Mouse (Mus musculus) layer of hippocampus, adult 8-10 months (tissue): ENCODE data around the gene Tmem50a. TPM values are rescaled to one million over a fixed set of nuclear protein-coding genes. Genes with fewer than 3 reads are reported as not detected.
"Not testable (repeated sequence)": the region's sequence is repeated elsewhere in the genome, so short reads cannot be mapped to it uniquely, and the experiment has no call there.

ENCODE experiments used
- DNase-seq, 2 experiments: peaks; one replicate each; pipeline ENCODE4 v3.0.0; 2022; ENCODE audit warnings: low spot score in 2 of 2
- total RNA-seq, 4 experiments: library from RNA; stranded (reverse); gene quantifications; 2 replicates each; pipeline ENCODE4 v1.2.4; 2022

Gene Tmem50a
- total RNA-seq, 4 experiments from 2014 or later = 113 to 123 (median 116) TPM

GRCm38 (mm10) chr4:134923258-134924018 lies 8.6 kb upstream of the Tmem50a start, which contains the start of gene Rsrp1:
TSS of gene Rsrp1 (plus strand) at chr4:134923592.
- DNase-seq = peak; percentile 97 to 99

DNA sequence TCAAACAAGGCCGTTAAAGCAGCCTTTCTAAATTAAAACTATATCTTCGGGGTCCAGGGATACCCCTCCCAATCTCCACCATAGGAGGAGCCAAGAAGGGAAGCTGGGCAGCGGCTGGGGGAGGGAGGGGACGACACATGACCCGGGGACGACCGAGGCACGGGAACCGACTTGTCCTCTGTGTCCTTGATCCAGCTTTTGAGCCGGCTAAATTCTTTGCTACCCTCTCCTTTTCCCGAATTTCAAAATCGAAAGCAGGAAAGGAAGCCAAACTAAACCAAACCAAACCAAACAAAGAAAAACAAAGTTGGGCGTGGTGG lies 8.1 kb upstream of the Tmem50a start:
- DNase-seq = peak in 1 of 2 experiments; percentile 61

DNA sequence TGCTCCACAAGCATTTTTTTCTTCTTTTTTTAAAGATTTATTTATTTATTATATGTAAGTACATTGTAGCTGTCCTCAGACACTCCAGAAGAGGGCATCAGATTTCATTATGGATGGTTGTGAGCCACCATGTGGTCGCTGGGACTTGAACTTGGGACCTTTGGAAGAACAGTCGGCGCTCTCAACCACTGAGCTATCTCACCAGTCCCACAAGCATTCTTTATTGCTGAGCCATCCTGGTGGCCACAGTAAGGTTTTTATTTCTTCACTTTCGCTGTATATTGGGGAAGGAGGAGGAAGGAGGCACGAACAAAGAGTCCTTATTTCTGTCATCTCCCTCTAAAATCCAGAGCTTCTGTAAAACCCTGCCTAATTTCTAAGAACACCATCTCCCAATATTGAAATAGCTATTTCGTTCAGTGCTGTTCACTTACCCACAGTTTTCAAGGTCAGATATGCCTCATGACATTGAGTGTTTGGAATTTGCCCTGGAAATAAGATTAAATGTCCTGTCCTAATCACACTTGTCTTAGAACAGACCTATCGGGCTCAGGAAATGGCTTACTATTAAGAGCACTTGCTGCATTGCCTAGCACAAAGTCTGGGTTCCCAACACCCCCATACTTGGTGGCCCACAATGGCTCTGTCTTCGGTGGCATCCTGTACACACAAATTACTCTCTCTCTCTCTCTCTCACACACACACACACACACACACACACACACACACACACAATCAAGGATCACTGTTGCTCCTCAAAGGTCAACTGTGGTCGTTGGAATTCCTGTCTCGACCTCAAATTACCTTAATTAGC lies 7.5 kb upstream of the Tmem50a start:
- no peak for DNase-seq

DNA sequence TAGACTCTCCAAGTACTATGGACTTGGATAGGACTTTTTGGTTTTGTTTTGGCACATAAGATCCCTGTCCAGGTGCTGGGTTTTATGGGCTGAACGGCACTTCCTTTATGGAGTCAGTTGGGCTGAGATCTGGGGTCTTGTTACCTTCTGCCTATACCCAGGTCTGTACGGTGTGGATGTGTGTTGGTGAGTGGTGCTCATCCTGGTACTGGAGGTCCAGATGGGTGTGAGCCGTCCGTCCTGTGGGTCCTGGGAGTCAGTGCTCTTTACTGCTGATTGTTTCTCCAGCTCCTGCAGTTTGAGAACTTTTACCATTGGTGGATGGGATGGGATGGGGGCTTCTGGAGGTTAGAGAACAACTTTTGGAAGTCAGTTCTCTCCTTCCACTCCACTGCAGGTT lies 6.9 kb upstream of the Tmem50a start:
- DNase-seq = no peak

- no peak for DNase-seq
These were observed 5.8 kb upstream of the Tmem50a start for GRCm38 (mm10) chr4:134920631-134921030.

- no peak for DNase-seq
These were observed 5.1 kb upstream of the Tmem50a start for GRCm38 (mm10) chr4:134919733-134920540.

DNA sequence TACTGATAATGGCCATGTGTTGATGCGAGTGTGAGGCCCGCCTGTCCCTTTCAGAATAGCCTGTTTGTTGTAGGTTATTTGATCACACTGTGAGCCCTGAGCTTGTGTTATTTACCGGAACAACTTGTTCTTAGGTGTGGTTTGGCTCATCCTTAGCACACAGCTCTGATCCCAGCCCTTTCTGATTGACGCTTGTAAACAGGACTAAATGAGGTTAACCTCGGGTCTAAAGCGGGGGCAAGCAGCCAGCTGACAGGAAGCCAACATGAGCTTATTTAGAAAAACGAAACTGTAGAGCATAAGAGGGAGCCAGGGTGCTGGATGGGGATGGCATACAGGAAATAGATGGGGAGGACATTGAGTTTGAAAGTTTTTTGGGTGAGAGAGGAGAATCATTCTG lies 3.6 kb upstream of the Tmem50a start:
- no peak for DNase-seq

DNA sequence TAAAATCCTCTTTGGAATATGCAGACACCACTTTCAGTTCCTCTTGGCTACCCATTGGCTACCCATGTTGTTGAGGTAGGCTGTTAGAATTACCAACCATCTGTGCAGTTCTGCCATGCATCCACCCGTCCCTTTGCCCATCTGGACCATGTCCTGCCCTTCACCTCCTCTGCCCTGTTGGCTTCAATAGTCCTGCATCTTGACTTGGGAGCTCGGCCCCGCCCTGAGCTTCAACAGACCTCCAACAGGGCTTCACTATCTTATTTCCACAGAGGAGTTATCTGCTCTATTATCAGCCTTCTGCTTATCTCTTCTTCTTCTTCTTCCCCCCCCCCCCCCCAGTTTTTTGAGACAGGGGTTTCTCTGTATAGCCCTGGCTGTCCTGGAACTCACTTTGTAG lies 2.4 kb upstream of the Tmem50a start:
- no peak for DNase-seq

DNA sequence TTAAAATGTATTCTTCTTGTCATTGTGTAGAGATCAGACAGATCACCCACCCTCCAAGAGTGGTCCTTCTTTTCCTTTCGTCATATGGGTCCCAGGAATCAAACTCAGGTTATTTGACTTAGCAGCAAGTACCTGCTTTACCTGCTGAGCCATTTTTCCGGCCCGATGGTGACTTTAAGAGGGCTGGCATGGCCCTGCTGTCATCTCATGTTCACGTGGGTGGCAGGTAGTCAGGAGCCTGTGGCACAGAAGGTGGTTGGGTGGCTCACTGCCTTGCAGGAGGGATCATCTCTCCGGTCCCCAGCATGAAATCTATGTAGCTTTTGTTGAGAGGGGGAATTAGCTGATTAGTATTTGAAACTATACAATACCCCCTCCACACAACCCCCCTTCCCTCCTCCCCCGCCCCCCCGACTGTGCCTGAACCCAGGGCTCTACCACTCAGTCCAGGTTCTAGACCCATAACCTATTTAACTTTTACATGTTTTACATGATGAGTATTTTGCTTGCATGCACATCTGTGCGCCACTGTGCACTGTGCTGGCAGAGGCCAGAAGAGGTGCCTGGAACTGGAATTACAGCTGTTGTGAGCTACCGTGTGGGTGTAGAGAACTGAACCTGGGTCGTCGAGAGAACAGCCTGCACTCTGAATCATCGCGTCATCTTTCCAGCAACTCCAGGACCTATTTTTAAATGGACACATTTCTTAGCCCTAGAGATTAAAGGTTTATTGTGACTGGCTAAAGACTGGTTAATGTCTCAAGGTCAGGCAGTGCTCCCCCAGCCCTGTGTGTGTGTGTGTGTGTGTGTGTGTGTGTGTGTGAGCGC lies 613 bp upstream of the Tmem50a start:
- no peak for DNase-seq

- no peak for DNase-seq
These were observed 531 bp downstream of the Tmem50a start for GRCm38 (mm10) chr4:134914122-134914863.

DNA sequence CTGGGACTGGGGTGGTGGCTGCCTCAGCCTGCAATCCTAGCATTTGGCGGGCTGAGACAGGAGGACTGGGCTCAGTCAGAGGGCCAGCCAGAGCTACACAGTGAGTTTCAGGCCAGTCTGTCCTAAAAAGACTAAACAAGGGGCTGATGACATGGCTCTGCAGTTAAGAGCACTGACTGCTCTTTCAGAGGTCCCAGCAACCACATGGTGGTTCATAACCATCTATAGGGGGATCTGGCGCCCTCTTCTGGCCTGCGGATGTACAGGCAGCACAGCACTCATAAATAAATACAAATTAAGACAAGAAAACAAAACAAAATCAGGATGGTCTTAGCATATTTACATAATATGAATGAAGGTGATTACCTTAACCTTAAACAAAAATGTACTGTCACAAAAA lies 1.4 kb downstream of the Tmem50a start:
- peak in 1 of 2 experiments; percentile 53 for DNase-seq

- not testable (repeated sequence) for DNase-seq
These were observed 3.4 kb downstream of the Tmem50a start for GRCm38 (mm10) chr4:134911406-134911805.

DNA sequence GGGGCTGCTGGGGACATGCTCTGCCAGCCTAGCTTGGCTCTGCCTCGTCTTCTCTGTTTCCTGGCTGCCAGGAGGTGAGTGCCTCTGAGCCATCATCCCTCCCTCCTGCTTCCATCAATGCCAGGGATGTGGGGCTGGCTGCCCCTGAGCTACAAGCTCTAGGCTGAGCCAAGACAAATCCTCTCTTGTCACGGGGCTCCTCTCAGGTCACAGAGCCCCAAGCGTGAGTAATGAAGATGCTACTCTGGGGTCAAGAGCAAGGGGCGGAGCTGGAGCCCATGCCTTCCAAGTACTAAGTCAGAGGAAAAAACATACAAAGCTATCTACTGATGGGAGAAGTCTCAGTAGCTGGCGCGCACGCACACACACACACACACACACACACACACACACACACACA lies 11.8 kb downstream of the Tmem50a start:
- no peak for DNase-seq

GRCm38 (mm10) chr4:134901126-134901525 lies 13.7 kb downstream of the Tmem50a start:
- DNase-seq = no peak

DNA sequence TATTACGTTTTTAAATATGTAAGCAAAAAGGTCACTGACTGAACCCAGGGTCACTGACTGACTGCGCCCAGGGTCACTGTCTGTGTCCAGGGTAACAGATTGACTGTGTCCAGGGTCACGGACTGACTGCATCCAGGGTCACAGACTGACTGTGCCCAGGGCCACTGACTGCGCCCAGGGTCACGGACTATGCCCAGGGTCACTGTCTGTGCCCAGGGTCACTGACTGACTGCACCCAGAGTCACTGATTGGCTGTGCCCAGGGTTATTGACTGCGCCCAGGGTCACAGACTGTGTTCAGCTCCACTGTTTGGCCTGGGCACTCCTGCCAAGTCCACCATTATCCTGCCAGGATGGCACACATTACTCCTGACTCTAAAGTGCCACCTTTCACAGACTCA lies 17.6 kb downstream of the Tmem50a start:
- no peak for DNase-seq

DNA sequence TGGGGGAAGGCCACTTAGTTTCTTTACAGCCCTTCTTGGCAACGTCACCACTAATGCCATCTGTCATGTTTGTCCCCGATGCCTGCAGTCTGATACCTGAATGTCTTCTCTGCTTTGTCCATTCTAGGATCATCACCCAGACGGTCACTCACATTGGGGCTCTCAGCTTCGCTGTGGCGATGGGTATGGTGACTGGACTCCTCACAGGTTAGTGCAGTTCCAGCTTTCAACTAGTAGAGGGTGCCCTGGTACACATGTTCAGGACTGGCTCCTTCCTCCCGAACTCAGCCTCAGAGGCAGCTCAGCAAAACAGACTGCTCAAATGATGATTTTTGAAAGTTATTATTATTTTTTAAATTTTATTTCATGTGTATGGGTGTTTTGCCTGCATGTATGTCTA lies 22.7 kb downstream of the Tmem50a start:
- DNase-seq = peak in 1 of 2 experiments; percentile 56

DNA sequence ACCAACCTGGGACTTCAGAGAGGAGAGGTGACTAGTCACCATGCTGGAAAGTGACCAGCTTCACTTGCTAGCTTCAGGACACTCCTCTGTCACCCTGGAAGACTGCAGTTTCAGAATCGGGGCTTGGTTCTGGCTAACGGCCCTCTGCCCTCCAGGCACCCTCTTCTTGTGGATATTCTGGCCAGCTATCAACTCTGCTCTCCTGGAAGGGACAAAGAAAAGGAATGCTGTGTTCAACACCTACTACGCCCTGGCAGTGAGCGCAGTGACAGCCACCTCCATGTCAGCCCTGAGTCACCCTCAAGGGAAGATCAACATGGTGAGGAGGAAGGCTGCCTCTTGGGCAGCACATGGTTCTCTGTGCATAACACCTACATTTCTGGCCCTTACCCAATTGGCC lies 30.5 kb downstream of the Tmem50a start:
- no peak for DNase-seq

GRCm38 (mm10) chr4:134883808-134884207 lies 31.0 kb downstream of the Tmem50a start:
- no peak for DNase-seq

GRCm38 (mm10) chr4:134883266-134883665 lies 31.6 kb downstream of the Tmem50a start:
- no peak for DNase-seq

- DNase-seq = no peak
These were observed 34.8 kb downstream of the Tmem50a start for GRCm38 (mm10) chr4:134880041-134880440.
